Mouse (Mus musculus) neural tube, embryonic 12.5 days (tissue): ENCODE results near the gene Vmn2r97. TPM values are rescaled to one million over a fixed set of nuclear protein-coding genes. Genes with fewer than 3 reads are reported as not detected.
"Not testable (repeated sequence)": the region's sequence is repeated elsewhere in the genome, so short reads cannot be mapped to it uniquely, and the experiment has no call there.

Experiments
- ATAC-seq: fragments of 200-750 bp; cut with Nextera tagmentation; 2 replicates; pipeline ENCODE4 v1.8.0; 2017; ENCODE audit warnings: low read depth, mild to moderate bottlenecking, moderate TSS enrichment, moderate library complexity; ENCODE audit not compliant: low FRiP score
- H3K27ac ChIP-seq: fragments of 300-500 bp; sonication (generic); 2 replicates; pipeline ENCODE4 v1.5.1; 2016
- H3K27me3 ChIP-seq: fragments of 300-500 bp; sonication (generic); replicated peaks from 2 replicates; pipeline ENCODE4 v1.6.1; 2016; ENCODE audit warnings: mild to moderate bottlenecking
- H3K36me3 ChIP-seq: fragments of 300-500 bp; sonication (generic); 2 replicates; pipeline ENCODE4 v1.6.1; 2016; ENCODE audit warnings: mild to moderate bottlenecking
- H3K4me1 ChIP-seq: fragments of 300-500 bp; sonication (generic); 2 replicates; pipeline ENCODE4 v1.6.1; 2016
- H3K4me2 ChIP-seq: fragments of 300-500 bp; sonication (generic); replicated peaks from 2 replicates; pipeline ENCODE4 v1.6.1; 2016; ENCODE audit warnings: mild to moderate bottlenecking
- H3K4me3 ChIP-seq: fragments of 300-500 bp; sonication (generic); 2 replicates; pipeline ENCODE4 v1.5.1; 2016
- H3K9ac ChIP-seq: fragments of 300-500 bp; sonication (generic); 2 replicates; pipeline ENCODE4 v1.6.1; 2016; ENCODE audit warnings: mild to moderate bottlenecking
- H3K9me3 ChIP-seq: fragments of 300-500 bp; sonication (generic); 2 replicates; pipeline ENCODE4 v1.6.1; 2016; ENCODE audit warnings: mild to moderate bottlenecking
- WGBS: fragments of 180-500 bp; shearing (Covaris S2); methylation state at CpG from one replicate; pipeline ENCODE4 v1.1.7; 2016; 5-methylcytosine and 5-hydroxymethylcytosine counted together
- polyA plus RNA-seq: library from polyadenylated mRNA; unstranded; fragments of >200 nt; fragmentation: Nextera tagmentation; extraction: Ambion mirVana; gene quantifications from 2 replicates; pipeline ENCODE4 v1.2.1, GENCODE M21; 2016

The Vmn2r97 gene
- not detected in 2 replicates for polyA plus RNA-seq

GRCm38 (mm10) chr17:18914000-18914399 is at the start of gene Vmn2r97:
Gene Vmn2r97 (plus strand): TSS chr17:18914300.
- 79% methylated on average over 2 of the region's 2 CpGs for WGBS
- not testable (repeated sequence) for H3K27ac ChIP-seq, ATAC-seq, H3K9ac ChIP-seq, H3K36me3 ChIP-seq, H3K4me1 ChIP-seq, H3K9me3 ChIP-seq, H3K4me2 ChIP-seq, H3K27me3 ChIP-seq, H3K4me3 ChIP-seq

- not testable (repeated sequence) for H3K4me1 ChIP-seq, H3K27me3 ChIP-seq, H3K9ac ChIP-seq, H3K9me3 ChIP-seq, H3K4me3 ChIP-seq, H3K4me2 ChIP-seq, H3K27ac ChIP-seq, H3K36me3 ChIP-seq, ATAC-seq
- 85% methylated on average over 2 of the region's 2 CpGs for WGBS
Observed at GRCm38 (mm10) chr17:18882436-18882835, 31.7 kb upstream of the Vmn2r97 start.

GRCm38 (mm10) chr17:18889745-18890329 is 24.3 kb upstream of the Vmn2r97 start:
- Histone ChIP-seq H3K4me1 (no peaks in the 10 kb centered on the region), H3K27ac (no peak overlapping the region), H3K4me2 (no peak overlapping the region), H3K27me3 (no peaks in the 10 kb centered on the region), H3K9ac (no peak overlapping the region), H3K9me3 (peaks cover 14% of the 10 kb centered on the region; the same call in 1 of the 2 replicates), H3K4me3 (no peak overlapping the region), H3K36me3 (no peaks in the 10 kb centered on the region)
- no peak for ATAC-seq
- 85% methylated on average over 6 of the region's 6 CpGs for WGBS

GRCm38 (mm10) chr17:18957800-18958199 is 43.7 kb downstream of the Vmn2r97 start:
- H3K9ac ChIP-seq, H3K27ac ChIP-seq, H3K36me3 ChIP-seq, H3K4me3 ChIP-seq, ATAC-seq, H3K27me3 ChIP-seq, H3K4me1 ChIP-seq, H3K4me2 ChIP-seq: not testable (repeated sequence)
- peaks cover 59% of the 10 kb centered on the region for H3K9me3 ChIP-seq
- 75% methylated on average over 1 of the region's 1 CpGs for WGBS

GRCm38 (mm10) chr17:18968371-18969275 is 54.5 kb downstream of the Vmn2r97 start:
- 91% methylated on average over 29 of the region's 29 CpGs for WGBS
- no peak for ATAC-seq
- Histone ChIP-seq H3K4me2 (no peak overlapping the region), H3K9ac (no peak overlapping the region), H3K4me1 (no peaks in the 10 kb centered on the region), H3K4me3 (no peak overlapping the region), H3K27me3 (no peaks in the 10 kb centered on the region), H3K36me3 (no peaks in the 10 kb centered on the region), H3K27ac (no peak overlapping the region), H3K9me3 (peaks cover 49% of the 10 kb centered on the region)

Other genes starting within 250 kb of the Vmn2r97 start
- not detected in 2 replicates for gene Vmn2r98, start 139.2 kb downstream of the Vmn2r97 start, polyA plus RNA-seq